Mouse (Mus musculus): ENCODE data around the gene Lmf2. TPM values are rescaled to one million over a fixed set of nuclear protein-coding genes. Genes with fewer than 3 reads are reported as not detected.

Lmf2 gene
- 10 to 100 TPM; 18.8 to 19.8 TPM for total RNA-seq (2021)
- long read RNA-seq, experiment 1, transcript Lmf2-201 (14 exons, 2,906 nt) = major isoform, 28 of 45 reads
- long read RNA-seq, experiment 1, partial matches to known transcripts = 5 of 45 reads
- long read RNA-seq, experiment 1, other reads (novel, unspliced or antisense) = 8 of 45 reads
- long read RNA-seq, experiment 2, transcript Lmf2-201 (14 exons, 2,906 nt) = major isoform, 18 of 27 reads
- long read RNA-seq, experiment 2, partial matches to known transcripts = 2 of 27 reads
- long read RNA-seq, experiment 2, other reads (novel, unspliced or antisense) = 6 of 27 reads

DNA sequence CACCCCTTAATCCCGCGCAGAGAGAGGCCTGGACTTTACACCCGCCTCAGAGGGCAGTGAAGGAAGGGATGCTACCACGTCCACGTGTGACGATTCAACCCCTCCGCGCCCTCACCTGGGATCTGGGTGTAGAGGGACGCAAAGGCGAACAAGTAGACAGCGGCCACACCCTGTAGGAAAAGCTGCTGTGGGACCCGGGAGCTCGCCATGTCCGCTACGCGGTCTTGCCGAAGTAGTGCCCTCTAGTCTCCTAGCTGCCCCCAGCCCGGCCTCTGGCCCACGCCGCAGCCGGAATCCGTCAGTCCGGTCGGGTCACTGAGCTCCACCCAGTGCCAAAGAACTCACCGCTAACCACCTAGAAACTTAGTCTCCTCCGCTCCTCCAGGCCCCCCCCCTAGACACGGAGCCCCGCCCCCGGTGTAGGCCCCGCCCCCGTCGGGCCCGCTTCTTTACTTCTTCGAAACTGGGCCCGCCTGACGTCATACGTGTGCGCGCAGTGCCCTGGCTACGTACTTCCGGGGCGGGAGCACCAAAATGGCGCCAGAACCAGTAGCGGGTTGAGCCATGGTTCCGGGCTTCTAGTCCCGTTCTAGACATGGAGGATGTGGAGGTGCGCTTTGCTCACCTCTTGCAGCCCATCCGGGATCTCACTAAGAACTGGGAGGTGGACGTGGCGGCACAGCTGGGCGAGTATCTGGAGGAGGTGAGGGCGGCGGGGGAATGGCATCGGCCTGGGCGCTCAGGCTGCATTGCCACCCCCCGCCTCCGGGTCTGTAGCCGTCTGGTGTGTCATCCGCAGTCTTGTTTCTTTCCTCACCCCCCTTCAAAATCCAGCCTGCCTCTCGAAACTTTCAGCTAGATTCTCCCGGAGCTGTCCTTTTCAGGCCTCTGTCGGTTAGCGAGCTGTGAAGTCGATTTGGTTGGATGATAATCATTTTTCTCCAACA, at the start of gene Lmf2, which contains the start of gene Ncaph2:
Lmf2 (minus strand) TSS at position 419 of the 947 bp plus-strand sequence.
Ncaph2 (plus strand) TSS at position 479 of the 947 bp plus-strand sequence.
- peak; percentile 92 to 96 for DNase-seq (ENCODE audit: extremely low spot score in 1 of 2, low spot score in 2 of 2)
- intact Hi-C loops (cut with DNase I) = loop anchor here (2.0 kb wide), 2 partner anchors 17 to 41 kb away; partner anchors contain the start of genes Sbf1 and Sco2
- H3K27ac ChIP-seq = peak within 1 kb of the TSS; percentile 82
- H3K4me3 ChIP-seq = peak within 1 kb of the TSS; percentile 87
- TF ChIP-seq CTCF (IDR thresholded peaks at IDR 0.05) = no peak; the same call in 1 of the 2 replicates

DNA sequence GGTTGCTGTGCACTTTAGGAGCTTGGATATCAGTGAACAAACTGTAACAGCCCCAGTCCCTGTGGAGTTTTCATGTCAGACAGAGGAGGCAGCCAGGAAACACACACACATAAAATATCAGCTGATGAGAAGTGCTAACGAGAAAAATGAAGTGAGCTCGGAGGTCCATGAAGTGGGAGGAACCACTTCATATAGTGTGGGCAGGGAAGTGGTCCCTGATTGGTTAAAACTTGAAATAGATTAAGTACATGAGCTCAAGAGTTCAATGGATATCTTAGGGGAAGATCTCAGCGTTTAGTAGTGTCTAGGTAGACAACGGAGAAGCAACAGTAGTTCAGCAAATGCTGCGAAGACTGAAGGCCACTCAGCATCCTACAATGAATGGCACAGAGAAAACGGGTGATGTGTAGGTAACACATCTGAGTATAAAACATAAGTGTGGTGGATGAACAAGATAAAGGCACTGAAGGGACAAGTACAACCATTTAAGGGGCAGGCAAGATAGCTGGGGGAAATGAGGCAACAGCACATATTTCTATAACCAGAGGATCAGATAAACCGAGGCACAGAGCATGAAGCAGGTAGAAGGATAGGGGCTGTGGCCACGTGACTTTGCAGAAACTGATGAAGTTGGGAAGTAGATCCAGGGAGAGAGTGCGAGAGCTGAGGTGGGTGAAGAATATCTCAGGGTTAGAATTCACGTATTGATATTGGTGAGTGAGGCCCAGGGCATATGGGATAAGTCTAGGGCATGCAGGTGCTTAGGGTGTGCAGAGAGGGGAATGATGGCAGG, 49.6 kb upstream of the Lmf2 start:
- intact Hi-C loops (cut with DNase I) = no loop called here
- Histone ChIP-seq H3K4me3 (no peak overlapping the region), H3K27ac (no peak overlapping the region)
- no peak for DNase-seq (ENCODE audit: extremely low spot score in 1 of 2, low spot score in 2 of 2)
- TF ChIP-seq CTCF (IDR thresholded peaks at IDR 0.05) = no peak

DNA sequence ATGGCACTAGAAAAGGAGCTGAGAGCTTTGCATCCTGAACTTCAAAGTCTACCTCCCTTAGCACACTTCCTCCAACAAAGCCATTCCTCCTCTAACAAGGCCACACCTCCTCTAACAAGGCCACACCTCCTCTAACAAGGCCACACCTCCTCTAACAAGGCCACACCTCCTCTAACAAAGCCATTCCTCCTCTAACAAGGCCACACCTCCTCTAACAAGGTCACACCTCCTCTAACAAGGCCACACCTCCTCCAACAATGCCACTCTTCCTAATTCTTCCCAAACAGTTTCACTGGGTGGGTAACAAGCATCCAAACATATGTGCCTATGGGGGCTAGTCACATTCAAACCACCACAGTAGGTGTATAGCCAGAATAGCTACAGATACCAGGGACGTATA, 47.0 kb upstream of the Lmf2 start:
- Histone ChIP-seq H3K4me3 (no peak overlapping the region), H3K27ac (no peak overlapping the region)
- intact Hi-C loops (cut with DNase I) = no loop called here
- no peak for TF ChIP-seq CTCF (IDR thresholded peaks at IDR 0.05)
- no peak for DNase-seq (ENCODE audit: extremely low spot score in 1 of 2, low spot score in 2 of 2)

DNA sequence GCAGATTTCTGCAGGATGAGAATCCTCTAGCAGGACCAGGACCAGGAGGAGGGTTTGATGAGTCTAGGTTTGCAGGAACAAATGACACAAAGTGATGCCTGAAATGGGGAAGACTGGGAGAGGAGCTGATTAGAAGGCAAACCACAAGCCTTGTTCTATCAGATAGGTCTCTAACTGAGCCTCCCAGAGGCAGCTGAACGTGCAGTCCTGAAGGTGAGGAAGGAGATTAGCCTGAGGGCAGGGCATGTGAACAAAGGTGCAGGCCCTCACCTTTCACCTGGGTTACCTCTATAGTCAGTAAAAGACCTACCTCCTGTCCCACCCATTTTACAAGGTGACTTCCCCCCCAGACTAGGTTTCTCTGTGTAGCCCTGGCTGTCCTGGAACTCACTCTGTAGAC, 44.3 kb upstream of the Lmf2 start:
- H3K27ac ChIP-seq = no peak overlapping the region
- H3K4me3 ChIP-seq = no peak overlapping the region
- TF ChIP-seq CTCF (IDR thresholded peaks at IDR 0.05) = no peak
- intact Hi-C loops (cut with DNase I) = no loop called here
- no peak for DNase-seq (ENCODE audit: extremely low spot score in 1 of 2, low spot score in 2 of 2)

DNA sequence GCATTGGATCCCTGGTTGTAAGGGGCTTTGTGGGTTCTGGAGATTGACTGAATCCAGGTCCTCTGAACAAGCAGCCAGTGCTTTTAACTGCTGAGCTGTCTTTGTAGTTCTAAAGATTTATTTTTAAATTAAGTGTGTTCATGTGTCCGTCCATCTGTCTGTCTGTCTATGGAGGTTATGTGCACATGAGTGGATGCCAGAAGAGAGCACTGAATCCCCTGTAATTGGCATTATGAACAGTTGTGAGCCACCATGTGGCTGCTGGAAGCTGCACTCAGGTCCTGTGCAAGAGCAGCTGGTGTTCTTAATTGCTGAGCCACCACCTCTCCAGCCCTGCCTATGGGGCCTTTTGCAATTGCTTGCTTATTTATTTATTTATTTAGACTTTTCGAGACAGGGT, 42.7 kb upstream of the Lmf2 start:
- DNase-seq (ENCODE audit: extremely low spot score in 1 of 2, low spot score in 2 of 2) = no peak
- H3K27ac ChIP-seq = no peak overlapping the region
- intact Hi-C loops (cut with DNase I) = no loop called here
- no peak for TF ChIP-seq CTCF (IDR thresholded peaks at IDR 0.05)
- H3K4me3 ChIP-seq = no peak overlapping the region

DNA sequence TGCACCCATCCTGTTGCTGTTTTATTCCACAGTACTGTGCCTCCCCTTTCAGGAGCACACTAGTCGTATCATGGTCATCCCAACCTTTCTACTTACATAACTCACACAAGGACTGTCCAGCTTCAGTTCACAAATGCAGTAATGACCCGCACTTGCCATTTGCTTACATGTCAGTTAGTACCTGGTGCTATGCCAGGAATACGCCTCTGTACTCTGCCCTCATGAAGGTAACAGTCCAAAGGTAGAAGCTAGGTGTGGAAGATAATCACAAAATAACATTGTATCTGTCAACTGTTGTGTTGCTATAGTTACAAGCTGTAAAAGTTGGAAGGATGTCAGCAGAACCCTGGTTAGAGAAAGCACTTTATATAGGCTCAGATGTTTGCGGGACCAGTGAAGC, 41.4 kb upstream of the Lmf2 start:
- no peak for TF ChIP-seq CTCF (IDR thresholded peaks at IDR 0.05)
- intact Hi-C loops (cut with DNase I) = no loop called here
- Histone ChIP-seq H3K4me3 (no peak overlapping the region), H3K27ac (no peak overlapping the region)
- DNase-seq (ENCODE audit: extremely low spot score in 1 of 2, low spot score in 2 of 2) = no peak

DNA sequence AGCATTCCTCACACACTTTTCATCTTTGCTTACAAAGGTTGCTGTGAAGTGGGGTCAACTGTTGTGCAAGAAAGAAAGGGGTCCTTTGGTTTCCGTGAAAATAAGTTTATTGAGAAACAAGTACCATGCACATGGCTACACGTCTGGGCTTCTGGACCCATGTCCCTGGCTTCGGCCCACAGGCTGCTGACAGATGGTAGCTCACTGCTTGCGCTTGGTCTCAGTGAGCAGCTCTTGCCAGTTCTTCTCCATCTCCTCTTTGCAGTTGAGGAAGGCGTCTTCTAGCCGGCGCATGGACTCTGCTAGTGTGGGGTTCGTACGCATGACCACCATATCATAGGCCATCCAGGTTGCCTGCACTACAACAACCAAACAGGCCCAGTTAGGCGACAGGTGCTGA, 34.6 kb upstream of the Lmf2 start:
- no peak for DNase-seq (ENCODE audit: extremely low spot score in 1 of 2, low spot score in 2 of 2)
- H3K27ac ChIP-seq = no peak overlapping the region
- intact Hi-C loops (cut with DNase I) = no loop called here
- no peak overlapping the region for H3K4me3 ChIP-seq
- TF ChIP-seq CTCF (IDR thresholded peaks at IDR 0.05) = no peak

DNA sequence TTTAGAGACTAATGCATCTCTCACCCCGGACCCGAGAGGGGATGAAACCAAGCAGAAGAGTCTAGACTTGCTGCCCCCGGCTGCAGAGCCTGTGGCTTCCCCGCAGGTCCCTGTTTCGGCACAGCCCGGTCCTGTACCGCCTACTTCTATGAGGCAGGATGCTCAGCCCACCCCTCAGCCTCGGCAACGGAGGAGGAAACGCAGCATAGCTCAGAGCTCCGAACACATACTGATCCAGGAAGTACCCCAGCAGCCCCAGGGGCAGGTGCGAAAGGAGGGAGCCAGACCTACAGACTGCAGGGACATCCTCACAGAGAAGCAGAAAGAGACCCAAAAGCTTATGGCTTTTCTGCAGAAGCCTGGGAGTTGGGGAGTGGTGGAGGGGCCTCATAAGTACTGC, 31.7 kb upstream of the Lmf2 start:
- Histone ChIP-seq H3K4me3 (no peak overlapping the region), H3K27ac (no peak overlapping the region)
- intact Hi-C loops (cut with DNase I) = no loop called here
- DNase-seq (ENCODE audit: extremely low spot score in 1 of 2, low spot score in 2 of 2) = no peak
- no peak for TF ChIP-seq CTCF (IDR thresholded peaks at IDR 0.05)

DNA sequence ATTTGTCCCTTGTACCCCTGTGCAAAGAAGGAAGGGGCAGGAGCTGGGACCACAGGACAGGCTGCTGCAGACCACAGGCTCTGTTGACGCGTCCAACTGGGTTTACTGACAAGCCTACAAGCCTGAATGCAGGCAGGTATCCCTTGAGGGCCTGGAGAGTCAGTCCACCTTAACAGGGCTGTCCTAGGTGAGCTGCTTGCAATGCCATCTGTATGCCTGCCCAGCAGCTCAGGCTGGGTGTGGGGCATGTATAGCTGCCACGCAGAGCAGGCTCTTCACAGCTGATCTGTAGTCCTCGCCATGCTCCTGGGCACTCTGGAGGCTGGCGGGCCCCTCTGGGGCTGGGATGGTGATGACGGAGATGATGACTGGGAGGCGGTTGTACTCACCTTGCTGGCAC, 29.2 kb upstream of the Lmf2 start, which contains the start of gene Klhdc7b:
Klhdc7b (plus strand) TSS at position 301 of the 400 bp plus-strand sequence.
- DNase-seq (ENCODE audit: extremely low spot score in 1 of 2, low spot score in 2 of 2) = no peak

DNA sequence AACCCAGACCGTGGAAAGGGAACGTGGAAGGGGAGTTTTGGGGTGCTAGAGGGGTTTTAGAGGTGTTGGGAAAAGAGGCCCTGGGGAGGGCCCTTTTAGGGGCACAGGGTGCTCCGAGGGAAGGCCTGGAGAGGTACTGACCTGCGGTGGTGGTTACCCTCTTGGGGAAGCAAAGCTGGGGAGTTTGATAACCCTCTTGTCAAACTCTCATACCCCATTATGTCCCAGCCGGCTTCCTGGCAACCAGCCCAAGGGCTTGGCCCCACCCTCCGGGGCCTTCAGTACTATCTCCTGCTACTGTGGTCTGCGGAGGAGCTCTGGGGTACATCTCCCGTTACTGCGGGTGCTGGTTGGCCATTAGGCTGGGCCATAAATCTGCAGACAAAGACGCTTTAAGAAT, 24.0 kb upstream of the Lmf2 start:
- peak overlapping the region; percentile 40 for H3K27ac ChIP-seq
- H3K4me3 ChIP-seq = peak overlapping the region; percentile 39
- TF ChIP-seq CTCF (IDR thresholded peaks at IDR 0.05) = no peak
- DNase-seq (ENCODE audit: extremely low spot score in 1 of 2, low spot score in 2 of 2) = no peak
- intact Hi-C loops (cut with DNase I) = no loop called here

More for the DNA sequence above, 29.2 kb upstream of the Lmf2 start, which contains the start of gene Klhdc7b:
- Histone ChIP-seq H3K4me3 (no peak within 1 kb of the TSS), H3K27ac (no peak within 1 kb of the TSS)
- intact Hi-C loops (cut with DNase I) = no loop called here
- TF ChIP-seq CTCF (IDR thresholded peaks at IDR 0.05) = no peak

DNA sequence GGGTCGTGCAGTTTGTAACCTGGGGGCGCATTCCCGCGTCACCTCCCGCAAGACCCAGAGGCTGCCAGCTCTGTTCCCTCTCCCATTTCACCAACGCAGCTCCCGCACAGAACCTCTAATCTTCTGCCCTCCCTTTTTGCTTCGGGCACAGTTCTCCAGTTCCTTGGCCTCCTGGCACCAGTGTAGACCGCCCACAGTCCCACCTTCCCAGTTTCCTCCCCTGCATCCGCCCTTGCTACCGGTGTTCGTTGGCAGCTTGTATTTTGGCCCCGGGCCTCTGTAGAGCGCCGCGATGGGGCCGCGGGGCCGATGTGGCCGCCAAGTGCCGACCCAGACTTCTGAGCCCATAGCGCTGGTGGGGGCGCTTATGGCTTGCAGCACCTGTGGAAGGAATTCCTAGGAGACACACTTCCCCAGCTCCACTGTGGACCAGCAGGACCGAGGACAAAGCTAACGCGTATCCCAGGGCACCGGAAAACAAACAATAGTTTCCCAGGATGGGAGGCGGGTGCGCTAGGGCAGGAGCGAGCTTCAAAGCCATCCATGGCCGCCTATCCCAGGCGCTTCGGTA, 23.5 kb upstream of the Lmf2 start, which contains the start of gene Odf3b:
Odf3b (minus strand) TSS at position 452 of the 571 bp plus-strand sequence.
- intact Hi-C loops (cut with DNase I) = no loop called here
- no peak for TF ChIP-seq CTCF (IDR thresholded peaks at IDR 0.05)

More for the DNA sequence above, 23.5 kb upstream of the Lmf2 start, which contains the start of gene Odf3b:
- Histone ChIP-seq H3K27ac (peak within 1 kb of the TSS; percentile 40), H3K4me3 (peak within 1 kb of the TSS; percentile 39)
- no peak for DNase-seq (ENCODE audit: extremely low spot score in 1 of 2, low spot score in 2 of 2)
